Mouse (Mus musculus): ENCODE data around the gene Prmt2.

The Prmt2 gene

DNA sequence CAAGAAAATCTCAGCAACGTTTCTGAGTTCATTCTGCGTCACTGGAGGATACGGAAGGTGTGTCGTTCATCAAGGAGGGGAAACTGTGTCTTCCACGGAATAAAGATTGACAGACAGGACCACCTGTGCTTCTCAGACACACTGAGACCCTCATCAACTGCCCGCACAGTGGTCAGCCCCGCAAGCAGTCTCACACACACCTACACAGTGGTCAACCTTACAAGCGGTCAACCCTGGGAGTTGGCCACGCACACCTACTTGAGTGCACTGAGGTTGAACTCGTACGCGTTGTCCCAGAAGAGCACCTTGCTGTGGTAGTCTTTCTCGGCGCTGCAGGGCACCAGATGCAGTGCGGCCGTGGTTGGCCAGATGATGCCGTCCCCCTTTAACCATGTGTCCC is 20.6 kb downstream of the Prmt2 start:
- no peak for DNase-seq

DNA sequence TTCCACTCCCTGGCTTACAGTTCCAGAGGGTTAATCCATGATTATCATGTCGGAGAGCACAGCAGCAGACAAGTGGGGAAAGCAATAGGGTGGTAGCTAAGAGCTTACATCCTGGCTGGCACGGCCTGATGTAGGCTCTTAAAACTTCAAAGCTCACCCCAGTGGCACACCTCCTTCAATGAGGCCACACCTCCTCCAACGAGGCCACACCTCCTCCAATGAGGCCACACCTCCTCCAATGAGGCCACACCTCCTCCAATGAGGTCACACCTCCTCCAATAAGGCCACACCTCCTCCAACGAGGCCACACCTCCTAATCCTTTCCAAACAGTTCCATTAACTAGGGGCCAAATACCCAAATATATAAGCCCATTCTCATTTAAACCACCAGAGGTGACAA is 23.5 kb downstream of the Prmt2 start:
- DNase-seq, result no peak

DNA sequence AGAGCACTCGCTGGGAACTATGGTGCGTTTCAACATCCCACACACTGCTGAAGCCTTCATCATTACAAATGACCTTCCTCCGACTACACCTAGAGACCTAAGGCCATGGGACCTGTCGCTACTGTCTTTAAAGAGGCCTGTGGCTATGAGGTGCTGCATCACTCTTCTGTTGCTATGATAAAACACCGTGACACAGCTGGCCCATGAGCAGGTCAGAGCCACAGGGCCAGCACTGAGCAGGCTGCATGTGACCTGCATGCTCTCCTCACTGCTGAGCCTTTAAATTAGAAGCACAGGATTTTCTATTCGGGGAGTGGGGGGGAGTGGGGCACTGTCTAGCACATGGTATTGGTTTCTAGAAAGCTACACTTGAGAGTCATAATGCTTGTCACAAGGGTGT is 25.5 kb downstream of the Prmt2 start:
- no peak for DNase-seq

DNA sequence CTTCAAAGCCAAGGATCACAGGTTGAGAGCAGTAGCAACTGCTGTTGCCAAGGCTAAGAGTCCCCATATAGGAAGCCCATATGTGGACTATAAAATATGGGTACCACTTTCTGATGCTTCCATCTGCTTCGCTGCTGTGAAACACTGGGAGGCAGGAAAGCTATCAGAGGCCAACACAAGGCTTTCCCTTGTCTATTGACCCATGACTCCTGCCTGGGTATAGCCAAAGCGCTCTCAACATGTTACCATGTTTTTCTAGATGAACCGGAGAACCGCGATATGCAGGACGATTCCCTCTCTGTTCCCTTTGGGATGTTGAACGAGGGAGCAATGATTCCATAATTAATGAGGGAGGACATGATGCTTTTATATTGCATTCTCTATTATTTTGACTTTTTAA is 26.9 kb downstream of the Prmt2 start:
- no peak for DNase-seq

DNA sequence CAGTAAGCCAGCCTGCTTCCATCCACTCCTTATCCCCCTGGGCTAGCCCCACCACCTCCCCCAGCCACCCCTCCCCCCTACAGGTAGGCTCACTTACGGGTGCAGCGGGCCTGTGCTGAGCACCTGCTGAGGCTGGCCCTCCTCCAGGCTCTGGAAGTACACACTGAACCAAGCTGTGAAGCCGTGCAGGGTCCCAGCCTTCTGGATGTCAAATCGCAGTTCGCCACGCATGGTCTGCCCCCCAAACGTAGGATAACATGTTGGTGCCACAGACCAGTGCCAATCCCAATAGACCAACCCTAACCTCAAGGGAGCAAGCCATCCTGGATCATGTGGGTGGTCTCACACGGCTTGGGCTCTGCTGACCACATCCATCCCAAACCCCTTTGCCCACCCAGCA is 28.4 kb downstream of the Prmt2 start:
- DNase-seq, result no peak

DNA sequence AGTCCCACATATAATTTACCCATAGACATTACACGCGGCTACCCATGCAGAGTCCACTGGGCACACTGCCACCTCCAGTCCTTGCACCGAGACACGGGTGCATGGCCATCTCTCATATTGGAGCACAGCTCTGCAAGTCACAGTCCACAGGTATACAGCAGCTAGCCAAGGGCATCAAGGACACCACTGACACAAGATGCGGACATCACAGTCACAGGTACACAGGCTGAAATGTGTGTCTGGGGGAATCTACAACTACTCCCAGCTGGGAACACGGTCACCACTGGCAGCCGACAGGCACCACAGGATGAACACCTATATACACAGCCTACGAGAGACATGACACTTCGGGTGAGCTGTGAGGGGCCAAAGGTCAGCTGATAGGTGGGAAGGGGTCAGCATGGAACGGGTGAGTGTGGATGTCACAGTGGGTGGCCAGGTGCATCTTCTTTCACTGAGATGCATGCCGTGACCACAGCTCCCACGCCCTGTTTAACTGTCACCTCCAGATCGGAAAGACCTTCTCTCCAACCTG is 30.3 kb downstream of the Prmt2 start:
- DNase-seq, result no peak

DNA sequence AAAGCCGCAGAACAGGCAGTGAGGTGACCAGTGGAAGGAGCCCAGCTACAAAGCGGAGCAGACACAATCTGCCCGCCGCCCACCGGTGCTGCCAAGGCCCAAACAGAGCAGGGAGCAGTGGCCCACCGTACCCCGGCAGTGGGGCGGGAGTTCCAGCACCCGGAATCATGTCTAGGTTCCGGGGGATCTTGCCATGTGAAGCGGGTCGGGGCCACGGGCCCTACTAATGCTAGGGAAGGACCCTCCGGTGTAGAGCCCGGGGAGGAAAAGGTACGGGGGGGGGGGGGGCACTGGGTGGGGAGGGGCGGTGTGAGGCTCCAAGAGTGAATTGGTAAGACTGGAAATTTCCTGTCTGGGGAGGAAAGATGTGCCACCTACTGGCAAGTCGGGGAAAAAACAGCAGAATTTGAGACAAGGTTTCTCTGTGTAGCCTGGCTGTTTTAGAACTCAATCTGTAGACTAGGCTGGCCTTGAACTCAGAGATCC is 33.8 kb downstream of the Prmt2 start:
- peak; percentile 29 to 57 for DNase-seq

DNA sequence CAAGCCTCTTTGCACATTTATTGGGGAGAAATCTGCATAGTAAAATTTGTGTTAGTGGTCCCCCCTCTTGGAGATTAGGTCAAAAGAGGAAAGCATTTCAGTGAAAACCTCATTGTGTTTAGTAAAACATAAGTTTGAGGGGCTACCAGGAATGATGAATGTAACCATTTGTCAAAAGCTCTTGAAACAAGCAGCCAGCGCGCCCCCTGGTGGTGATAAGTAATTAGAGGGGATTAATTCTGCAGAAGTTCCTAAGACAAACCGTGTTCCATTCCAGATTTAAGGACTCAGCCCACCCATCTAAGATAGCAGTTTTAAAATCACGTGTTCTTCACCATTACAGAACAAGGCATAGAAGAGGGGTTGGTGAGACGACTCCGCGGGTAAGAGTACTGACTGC is 35.7 kb downstream of the Prmt2 start:
- DNase-seq, result peak; percentile 73 to 93

DNA sequence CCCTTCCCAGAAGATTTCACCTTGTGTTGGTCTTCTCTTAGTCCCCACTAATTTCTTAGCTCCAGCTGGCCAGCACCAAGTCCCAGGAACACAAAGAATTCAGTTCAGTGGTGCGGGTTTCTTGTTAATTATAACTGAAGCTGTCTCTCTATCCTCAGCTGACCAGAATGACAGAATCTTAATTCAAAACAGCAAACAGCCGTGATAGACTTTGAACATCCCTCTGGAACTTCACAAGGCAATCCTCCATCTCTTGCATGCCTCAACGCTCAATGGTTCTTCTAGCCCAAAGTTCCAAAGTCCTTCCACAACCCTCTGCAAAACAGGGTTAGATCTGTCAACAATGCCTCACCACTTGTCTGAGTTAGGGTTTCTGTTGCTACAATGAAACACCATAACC is 36.2 kb downstream of the Prmt2 start:
- peak; percentile 24 to 58 for DNase-seq

DNA sequence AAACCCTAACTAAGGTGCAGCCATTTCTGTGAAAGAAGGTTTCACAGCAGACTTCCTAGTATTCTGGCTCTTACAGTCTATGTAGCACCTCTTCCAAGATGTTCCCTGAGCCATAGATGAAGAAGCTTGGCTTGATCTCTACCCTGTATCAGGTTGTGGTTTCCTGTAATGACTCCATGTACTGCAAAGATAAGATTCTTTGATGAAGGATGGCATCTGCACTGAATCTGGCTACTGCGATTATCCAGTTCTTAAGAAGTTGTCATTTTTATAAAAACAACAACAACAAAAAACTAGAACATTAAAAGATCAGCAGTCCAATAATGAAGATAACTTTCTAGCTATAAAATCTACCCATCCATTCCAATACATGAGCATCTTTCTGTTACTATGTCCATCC is 49.7 kb downstream of the Prmt2 start:
- no peak for DNase-seq

DNA sequence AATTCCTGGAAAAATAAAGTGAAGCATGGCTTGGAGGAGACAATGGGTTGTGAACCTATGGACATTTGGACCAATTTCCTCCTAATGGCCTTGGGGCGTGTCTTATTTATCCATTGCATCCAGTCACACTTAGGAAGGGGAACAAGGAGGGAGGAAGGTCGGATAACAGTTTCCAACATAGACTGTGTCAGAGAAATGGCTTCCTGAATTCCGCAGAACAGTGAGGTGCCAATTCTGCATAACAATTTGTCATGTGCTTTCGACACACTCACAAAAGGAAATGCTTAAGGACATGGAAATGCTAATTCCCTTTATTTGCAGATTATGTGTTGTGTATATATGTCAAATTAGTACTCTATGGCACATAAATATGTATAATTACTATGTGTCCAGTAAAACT is 52.4 kb downstream of the Prmt2 start:
- DNase-seq, result no peak

DNA sequence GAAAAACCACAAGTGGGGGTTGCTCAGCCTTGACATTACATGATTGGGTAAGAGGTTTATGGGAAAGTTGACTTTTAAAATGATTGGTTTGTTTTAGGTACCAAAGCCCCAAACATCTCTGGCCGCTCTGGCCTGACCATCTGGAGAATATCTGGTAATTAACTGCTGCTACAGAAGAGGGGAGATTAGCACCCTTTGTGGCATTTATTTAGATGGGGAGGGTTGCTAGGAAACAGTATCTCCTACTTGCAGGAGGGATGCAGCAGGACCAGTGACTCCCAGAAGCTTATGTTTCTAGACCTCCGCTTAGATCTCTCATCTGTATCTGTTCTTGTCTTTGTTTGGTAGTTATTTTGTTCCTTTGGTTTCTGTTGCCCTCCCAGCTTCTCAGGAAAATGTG is 62.8 kb downstream of the Prmt2 start:
- no peak for DNase-seq

DNA sequence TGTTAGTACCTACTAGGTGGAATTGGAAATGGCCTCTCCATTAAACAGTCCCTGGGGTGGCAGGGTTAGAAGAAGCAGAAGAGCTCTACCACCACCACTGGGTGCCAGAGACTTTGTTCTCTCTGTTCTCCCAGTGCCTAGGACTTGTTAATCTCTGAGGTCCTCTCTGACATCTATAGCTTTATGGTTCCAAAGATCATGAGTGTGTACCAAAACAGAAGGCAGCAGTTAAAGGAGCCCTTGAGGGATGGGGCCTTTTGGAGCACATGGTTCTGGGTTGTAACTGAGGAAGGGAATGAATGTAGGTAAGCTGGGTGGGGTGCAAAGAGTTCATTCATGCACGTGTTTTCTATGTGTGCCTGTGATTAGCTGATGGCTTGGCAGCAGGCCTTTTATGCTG is 79.7 kb downstream of the Prmt2 start:
- DNase-seq, result no peak

DNA sequence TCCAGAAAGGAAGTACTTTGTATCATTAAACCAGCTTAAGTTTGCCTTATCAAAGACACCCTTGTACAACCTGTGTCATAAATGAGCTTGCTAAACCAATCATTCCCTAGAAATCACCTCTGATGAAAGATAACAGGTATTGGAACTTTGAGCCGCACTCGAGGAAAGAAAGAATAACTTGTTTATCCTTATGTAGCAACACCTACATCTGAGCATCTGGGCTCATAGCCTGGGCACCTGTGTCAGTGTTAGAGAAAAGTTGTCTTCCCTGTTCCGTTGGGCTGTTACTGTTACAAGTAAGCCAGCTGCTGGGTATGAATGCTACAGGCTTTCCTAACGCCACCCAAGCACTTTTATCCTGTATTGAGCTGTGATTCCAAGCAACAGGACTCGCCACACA is 80.1 kb downstream of the Prmt2 start:
- no peak for DNase-seq

Data from kidney, postnatal 36 days (tissue).